Mouse (Mus musculus) ovary, postnatal 36 days (tissue): ENCODE results near the gene Olfr1535.

Source experiments
- DNase-seq: peaks from one replicate; pipeline ENCODE4 v3.0.0; 2022; ENCODE audit warnings: low spot score, mixed read lengths

Olfr1535 gene

DNA sequence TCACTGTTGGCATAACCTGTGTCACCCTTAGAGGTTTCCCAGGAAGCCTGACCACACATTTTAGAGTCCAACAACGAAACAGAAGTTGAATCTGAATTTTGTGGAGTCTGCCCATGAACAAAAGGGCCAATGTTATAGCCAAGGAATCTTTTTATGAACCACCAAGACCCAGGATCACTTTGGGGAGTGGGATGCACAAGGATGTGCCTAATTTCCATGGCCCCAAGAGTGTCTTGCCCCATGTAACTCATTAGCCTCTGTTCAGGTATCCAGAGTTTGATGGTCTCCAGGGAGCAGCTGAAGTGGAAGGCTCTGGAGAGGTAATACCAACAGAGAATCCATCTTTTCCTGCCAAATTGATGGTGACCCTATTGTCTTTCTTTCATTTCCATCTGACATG is at the start of gene Olfr1535:
Olfr1535 (minus strand) TSS at position 101 of the 400 bp plus-strand sequence.
- DNase-seq = no peak

DNA sequence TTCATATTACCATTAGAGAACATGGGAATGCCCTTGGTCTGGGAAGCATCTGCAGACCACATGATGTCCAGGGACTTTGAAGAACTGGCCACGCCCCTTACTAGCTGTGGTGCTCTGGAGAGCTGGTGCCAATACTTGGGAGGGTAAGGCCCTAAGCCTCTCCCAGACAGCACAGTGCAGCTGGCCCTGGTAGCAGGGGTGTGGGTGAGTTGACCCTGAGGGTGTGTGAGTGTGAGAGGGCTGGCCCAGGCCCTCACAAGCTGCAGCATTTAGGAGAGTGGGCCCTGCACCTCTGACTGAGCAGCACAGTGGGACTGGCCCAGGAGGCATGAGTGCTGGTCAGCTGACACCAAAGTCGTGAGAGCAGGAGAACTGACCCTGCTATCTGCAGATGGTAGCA is 31.9 kb upstream of the Olfr1535 start:
- no peak for DNase-seq

DNA sequence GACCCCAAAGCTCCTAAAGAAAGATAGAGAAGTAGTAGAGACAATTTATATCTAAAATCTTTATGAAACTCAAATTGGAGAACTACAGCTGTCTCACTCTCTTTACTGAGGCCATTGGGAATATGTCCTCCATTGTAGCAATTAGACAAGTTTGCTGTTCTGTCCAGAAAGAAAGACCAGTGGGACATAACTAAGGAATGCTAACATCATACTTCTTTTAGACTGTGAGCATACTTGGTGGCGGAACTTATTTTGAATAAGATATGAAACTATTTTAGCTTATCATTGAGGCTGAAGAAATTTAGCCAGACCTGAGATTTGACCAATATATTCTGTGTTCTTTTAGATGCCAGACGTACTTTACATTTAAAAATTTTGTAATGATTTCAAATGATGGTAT is 22.0 kb upstream of the Olfr1535 start, which contains the start of gene Olfr1364:
Olfr1364 (minus strand) TSS at position 101 of the 400 bp plus-strand sequence.
- no peak for DNase-seq

DNA sequence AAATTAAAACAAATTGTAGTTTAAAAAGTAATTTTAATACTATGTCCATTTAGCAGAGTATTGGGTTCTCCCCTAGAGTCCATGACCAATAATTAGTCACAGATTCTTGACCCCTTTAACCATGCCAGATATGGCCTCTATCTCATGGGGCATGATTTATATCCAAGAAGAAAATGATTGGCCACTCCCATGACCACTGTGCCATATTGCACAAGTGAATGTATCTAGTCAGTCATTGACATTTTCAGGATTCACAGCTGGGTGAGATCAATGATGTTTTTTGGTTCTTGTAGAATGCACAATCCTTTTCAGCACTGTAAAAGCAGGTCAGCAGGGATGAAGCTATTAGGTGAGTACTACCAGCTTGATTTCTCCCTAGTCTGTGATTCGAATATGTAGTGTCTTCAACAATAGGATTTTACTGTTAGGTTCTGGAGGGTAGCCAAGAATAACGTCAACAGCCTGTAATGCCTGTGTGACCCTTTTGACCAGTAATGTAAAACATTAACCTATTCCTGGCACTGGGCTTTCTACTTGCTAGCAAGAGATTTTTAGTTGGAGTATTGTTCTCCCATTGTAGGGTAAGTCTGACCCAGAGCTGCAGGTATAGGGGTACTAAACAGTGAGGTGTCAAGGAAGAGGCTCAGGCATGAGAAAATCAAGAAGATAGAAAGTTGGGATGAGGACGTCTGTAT is 9.1 kb downstream of the Olfr1535 start:
- DNase-seq = no peak

DNA sequence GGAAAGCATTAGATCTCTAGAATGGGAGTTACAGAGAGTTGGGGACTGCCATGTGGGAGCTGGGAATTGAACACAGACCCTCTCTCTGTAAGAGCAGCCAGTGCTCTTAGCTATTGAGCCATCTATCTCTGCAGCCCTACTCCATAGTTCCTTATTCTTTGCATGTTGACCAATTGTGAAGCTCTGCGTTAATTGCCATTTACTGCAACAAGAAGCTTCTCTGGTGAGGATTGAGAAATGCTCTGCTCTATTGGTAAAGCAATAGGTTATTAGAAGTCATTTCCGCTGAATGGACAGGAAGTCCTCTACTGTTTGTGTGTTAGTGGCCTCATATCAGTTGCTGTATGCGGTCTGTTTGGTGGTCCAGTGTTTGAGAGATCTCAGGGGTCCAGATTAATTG is 10.2 kb downstream of the Olfr1535 start:
- no peak for DNase-seq

DNA sequence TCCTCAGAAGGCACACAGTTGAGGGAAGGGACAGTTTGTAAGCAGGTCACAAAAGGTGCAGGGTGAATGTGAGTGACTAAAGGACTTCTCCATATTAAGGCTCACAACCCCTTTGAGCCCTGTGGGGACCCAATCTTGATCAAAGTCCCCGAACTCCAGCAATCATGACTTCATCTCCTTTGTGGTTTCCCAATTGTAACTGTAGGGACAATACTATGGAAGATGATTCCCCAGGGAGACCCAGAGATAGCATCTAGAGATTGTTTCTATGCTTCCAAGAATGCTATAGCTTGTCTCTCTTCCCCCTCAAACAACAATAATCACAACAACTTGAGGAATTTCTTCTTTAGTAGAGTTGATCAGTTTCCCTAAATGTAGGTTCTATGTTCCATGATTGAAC is 17.0 kb downstream of the Olfr1535 start, which contains the start of gene Olfr1366:
Olfr1366 (minus strand) TSS at position 101 of the 400 bp plus-strand sequence.
- no peak for DNase-seq

DNA sequence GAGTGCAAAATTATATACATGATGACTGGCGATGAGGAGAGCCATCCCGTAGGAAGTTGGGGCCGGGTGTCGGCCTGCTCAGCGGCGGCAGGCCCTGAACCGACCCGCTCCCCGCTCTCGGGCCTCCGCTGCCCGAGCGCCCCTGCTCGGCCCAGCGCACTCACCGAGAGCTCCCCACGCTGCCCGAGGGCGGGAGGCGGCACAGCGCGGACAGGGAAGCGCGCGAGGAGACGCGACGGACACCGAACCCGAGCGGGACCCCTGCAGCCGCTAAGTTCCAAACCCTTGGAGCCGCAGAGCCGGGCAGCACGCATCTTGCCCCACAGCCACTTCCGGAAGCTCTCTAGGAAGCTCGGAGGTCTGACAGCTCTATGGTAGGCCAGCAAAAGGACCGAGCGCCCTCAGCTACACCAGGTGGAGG is 28.9 kb downstream of the Olfr1535 start, which contains the start of gene Zkscan8:
Zkscan8 (minus strand) TSS at position 340 of the 421 bp plus-strand sequence.
- DNase-seq = peak; percentile 88

DNA sequence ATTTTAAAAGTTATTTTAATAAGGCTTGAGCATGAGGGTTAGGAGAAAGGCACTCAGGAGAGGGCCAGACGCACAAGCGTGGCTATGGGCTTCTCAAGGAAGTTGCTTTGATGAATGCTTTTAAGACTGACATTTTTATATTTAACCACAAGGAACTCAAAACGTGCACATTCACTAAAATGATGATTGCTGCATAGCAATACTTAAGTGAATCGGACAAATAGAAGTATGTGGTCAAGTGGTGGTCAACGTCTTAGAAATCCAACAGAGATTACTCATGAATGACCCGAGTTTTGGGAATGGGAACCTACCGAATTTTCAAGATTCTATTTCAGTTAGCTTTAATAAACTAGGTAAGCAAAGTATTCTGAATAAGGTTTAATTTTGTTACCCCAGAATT is 29.6 kb downstream of the Olfr1535 start:
- DNase-seq = no peak

DNA sequence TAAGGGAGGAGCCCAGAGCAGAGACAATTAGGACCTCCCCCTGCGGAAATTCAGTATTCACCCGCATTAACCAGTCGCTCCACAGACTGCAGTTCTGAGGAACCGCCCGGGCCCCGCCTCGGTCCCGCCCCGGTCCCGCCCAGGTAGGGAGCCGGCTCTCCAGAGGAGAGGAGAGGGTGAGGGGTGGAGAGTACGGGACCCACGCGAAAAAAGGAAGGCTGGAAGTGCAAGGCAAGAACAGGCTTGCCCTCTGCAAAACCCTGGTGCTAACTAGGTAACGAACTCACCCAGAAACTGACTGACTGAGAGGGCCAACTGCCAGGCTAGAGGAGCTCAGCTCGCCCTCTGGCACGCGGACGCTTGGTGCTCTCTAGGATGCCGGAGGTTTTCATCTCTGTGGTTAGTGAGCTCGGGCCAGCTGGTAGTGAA is 53.5 kb downstream of the Olfr1535 start:
- peak; percentile 80 for DNase-seq
